Mouse (Mus musculus) midbrain, embryonic 13.5 days (tissue): ENCODE measurements around the gene Shb. TPM values are rescaled to one million over a fixed set of nuclear protein-coding genes. Genes with fewer than 3 reads are reported as not detected.

ENCODE experiments used
- ATAC-seq: fragments of 200-750 bp; cut with Nextera tagmentation; 2 replicates; pipeline ENCODE4 v1.8.0; 2017; ENCODE audit warnings: mild to moderate bottlenecking, moderate TSS enrichment, moderate library complexity
- H3K27ac ChIP-seq: fragments of 300-500 bp; sonication (generic); 2 replicates; pipeline ENCODE4 v1.5.1; 2015; ENCODE audit warnings: inconsistent platforms, mild to moderate bottlenecking, moderate library complexity
- H3K27me3 ChIP-seq: fragments of 300-500 bp; sonication (generic); 2 replicates; pipeline ENCODE4 v1.6.1; 2015; ENCODE audit warnings: mild to moderate bottlenecking, inconsistent platforms
- H3K36me3 ChIP-seq: fragments of 300-500 bp; sonication (generic); 2 replicates; pipeline ENCODE4 v1.6.1; 2015; ENCODE audit warnings: mild to moderate bottlenecking, inconsistent platforms
- H3K4me1 ChIP-seq: fragments of 300-500 bp; sonication (generic); replicated peaks from 2 replicates; pipeline ENCODE4 v1.6.1; 2015; ENCODE audit warnings: inconsistent platforms
- H3K4me2 ChIP-seq: fragments of 300-500 bp; sonication (generic); replicated peaks from 2 replicates; pipeline ENCODE4 v1.6.1; 2015; ENCODE audit warnings: moderate library complexity, mild to moderate bottlenecking, inconsistent platforms
- H3K4me3 ChIP-seq: fragments of 300-500 bp; sonication (generic); replicated peaks from 2 replicates; pipeline ENCODE4 v1.5.1; 2015; ENCODE audit warnings: mild to moderate bottlenecking, inconsistent platforms
- H3K9ac ChIP-seq: fragments of 300-500 bp; sonication (generic); replicated peaks from 2 replicates; pipeline ENCODE4 v1.6.1; 2015; ENCODE audit warnings: mild to moderate bottlenecking, inconsistent platforms
- H3K9me3 ChIP-seq: fragments of 300-500 bp; sonication (generic); 2 replicates; pipeline ENCODE4 v1.6.1; 2016; ENCODE audit warnings: mild to moderate bottlenecking, inconsistent platforms
- WGBS: fragments of 180-500 bp; shearing (Covaris S2); methylation state at CpG from one replicate; pipeline ENCODE4 v1.1.7; 2015; 5-methylcytosine and 5-hydroxymethylcytosine counted together
- polyA plus RNA-seq: library from polyadenylated mRNA; unstranded; fragments of >200 nt; fragmentation: Nextera tagmentation; extraction: Ambion mirVana; gene quantifications from 2 replicates; pipeline ENCODE4 v1.2.1, GENCODE M21; 2015

The Shb gene
- polyA plus RNA-seq, 1 experiment from 2014 or later = 3.6 TPM

GRCm38 (mm10) chr4:45513340-45513739, 18.9 kb downstream of the Shb start:
- Histone ChIP-seq H3K36me3 (no peaks in the 10 kb centered on the region), H3K4me3 (no peak overlapping the region), H3K9ac (peak overlapping the region; percentile 46), H3K9me3 (no peaks in the 10 kb centered on the region), H3K27me3 (peaks cover 24% of the 10 kb centered on the region), H3K27ac (0 out of 2 replicates have a peak overlapping the region, but pooled peaks have one; percentile 62), H3K4me1 (peaks cover 55% of the 10 kb centered on the region), H3K4me2 (peak overlapping the region; percentile 41)
- WGBS = 76% methylated on average over 2 of the region's 2 CpGs
- ATAC-seq = no peak

- Histone ChIP-seq H3K36me3 (no peaks in the 10 kb centered on the region), H3K4me2 (no peak overlapping the region), H3K9me3 (no peaks in the 10 kb centered on the region), H3K27ac (no peak overlapping the region), H3K4me1 (peaks cover 67% of the 10 kb centered on the region), H3K4me3 (no peak overlapping the region), H3K27me3 (peaks cover 11% of the 10 kb centered on the region), H3K9ac (no peak overlapping the region)
- WGBS = 65% methylated on average over 6 of the region's 6 CpGs
- ATAC-seq = no peak
Measured at GRCm38 (mm10) chr4:45510163-45510562, 22.1 kb downstream of the Shb start.

- H3K9me3 ChIP-seq = no peaks in the 10 kb centered on the region
- H3K4me2 ChIP-seq = no peak overlapping the region
- H3K27me3 ChIP-seq = peaks cover 8% of the 10 kb centered on the region
- WGBS = 83% methylated on average over 4 of the region's 4 CpGs
- no peak overlapping the region for H3K27ac ChIP-seq
- no peaks in the 10 kb centered on the region for H3K36me3 ChIP-seq
- H3K4me3 ChIP-seq = no peak overlapping the region
- no peak for ATAC-seq
- H3K9ac ChIP-seq = no peak overlapping the region
- peaks cover 60% of the 10 kb centered on the region for H3K4me1 ChIP-seq
Measured at GRCm38 (mm10) chr4:45509416-45509815, 22.9 kb downstream of the Shb start.

GRCm38 (mm10) chr4:45508469-45508868, 23.8 kb downstream of the Shb start:
- WGBS = 32% methylated on average over 6 of the region's 6 CpGs
- no peak overlapping the region for H3K4me2 ChIP-seq
- no peak overlapping the region for H3K4me3 ChIP-seq
- H3K4me1 ChIP-seq = peaks cover 50% of the 10 kb centered on the region
- H3K9me3 ChIP-seq = no peaks in the 10 kb centered on the region
- no peaks in the 10 kb centered on the region for H3K36me3 ChIP-seq
- no peak for ATAC-seq
- peak overlapping the region; percentile 41; the same call in 1 of the 2 replicates for H3K27ac ChIP-seq
- peak overlapping the region; percentile 32; the same call in 1 of the 2 replicates for H3K9ac ChIP-seq
- H3K27me3 ChIP-seq = peaks cover 8% of the 10 kb centered on the region

- Histone ChIP-seq H3K36me3 (no peaks in the 10 kb centered on the region), H3K9me3 (no peaks in the 10 kb centered on the region), H3K27ac (no peak overlapping the region), H3K4me2 (no peak overlapping the region), H3K27me3 (peaks cover 8% of the 10 kb centered on the region), H3K9ac (0 out of 2 replicates have a peak overlapping the region, but pooled peaks have one; percentile 14), H3K4me3 (no peak overlapping the region), H3K4me1 (peaks cover 41% of the 10 kb centered on the region)
- ATAC-seq = no peak
- WGBS = 88% methylated on average over 1 of the region's 1 CpGs
Measured at GRCm38 (mm10) chr4:45507476-45507875, 24.8 kb downstream of the Shb start.

GRCm38 (mm10) chr4:45507039-45507438, 25.2 kb downstream of the Shb start:
- H3K27me3 ChIP-seq = peaks cover 8% of the 10 kb centered on the region
- no peak overlapping the region for H3K9ac ChIP-seq
- H3K4me2 ChIP-seq = no peak overlapping the region
- H3K27ac ChIP-seq = no peak overlapping the region
- H3K9me3 ChIP-seq = no peaks in the 10 kb centered on the region
- no peaks in the 10 kb centered on the region for H3K36me3 ChIP-seq
- 66% methylated on average over 9 of the region's 9 CpGs for WGBS
- no peak overlapping the region for H3K4me3 ChIP-seq
- H3K4me1 ChIP-seq = peaks cover 40% of the 10 kb centered on the region
- ATAC-seq = no peak

GRCm38 (mm10) chr4:45506613-45507012, 25.7 kb downstream of the Shb start:
- WGBS = 67% methylated on average over 5 of the region's 5 CpGs
- Histone ChIP-seq H3K27ac (no peak overlapping the region), H3K4me1 (peaks cover 40% of the 10 kb centered on the region), H3K27me3 (peaks cover 6% of the 10 kb centered on the region), H3K9ac (no peak overlapping the region), H3K36me3 (no peaks in the 10 kb centered on the region), H3K4me3 (no peak overlapping the region), H3K9me3 (no peaks in the 10 kb centered on the region), H3K4me2 (no peak overlapping the region)
- no peak for ATAC-seq

- Histone ChIP-seq H3K4me1 (peaks cover 40% of the 10 kb centered on the region), H3K4me3 (no peak overlapping the region), H3K4me2 (no peak overlapping the region), H3K27ac (no peak overlapping the region), H3K9ac (no peak overlapping the region), H3K36me3 (no peaks in the 10 kb centered on the region), H3K9me3 (no peaks in the 10 kb centered on the region), H3K27me3 (peaks cover 7% of the 10 kb centered on the region)
- WGBS = 91% methylated on average over 2 of the region's 2 CpGs
- no peak for ATAC-seq
Measured at GRCm38 (mm10) chr4:45505671-45506070, 26.6 kb downstream of the Shb start.

GRCm38 (mm10) chr4:45505191-45505590, 27.1 kb downstream of the Shb start:
- no peak overlapping the region for H3K27ac ChIP-seq
- no peak overlapping the region for H3K4me3 ChIP-seq
- no peak overlapping the region for H3K9ac ChIP-seq
- peaks cover 37% of the 10 kb centered on the region for H3K4me1 ChIP-seq
- no peaks in the 10 kb centered on the region for H3K9me3 ChIP-seq
- peaks cover 9% of the 10 kb centered on the region for H3K27me3 ChIP-seq
- H3K4me2 ChIP-seq = no peak overlapping the region
- WGBS = 91% methylated on average over 6 of the region's 6 CpGs
- ATAC-seq = no peak
- H3K36me3 ChIP-seq = no peaks in the 10 kb centered on the region

GRCm38 (mm10) chr4:45503816-45504215, 28.5 kb downstream of the Shb start:
- H3K4me2 ChIP-seq = no peak overlapping the region
- H3K4me1 ChIP-seq = peaks cover 37% of the 10 kb centered on the region
- peaks cover 9% of the 10 kb centered on the region; the same call in 1 of the 2 replicates for H3K27me3 ChIP-seq
- H3K9ac ChIP-seq = no peak overlapping the region
- no peak overlapping the region for H3K4me3 ChIP-seq
- H3K27ac ChIP-seq = no peak overlapping the region
- WGBS = 57% methylated on average over 3 of the region's 3 CpGs
- H3K9me3 ChIP-seq = no peaks in the 10 kb centered on the region
- no peak for ATAC-seq
- H3K36me3 ChIP-seq = no peaks in the 10 kb centered on the region

GRCm38 (mm10) chr4:45503380-45503779, 28.9 kb downstream of the Shb start:
- H3K4me1 ChIP-seq = peaks cover 37% of the 10 kb centered on the region
- H3K36me3 ChIP-seq = no peaks in the 10 kb centered on the region
- H3K9ac ChIP-seq = no peak overlapping the region
- WGBS = 88% methylated on average over 6 of the region's 6 CpGs
- no peak overlapping the region for H3K4me2 ChIP-seq
- no peak overlapping the region for H3K27ac ChIP-seq
- peaks cover 11% of the 10 kb centered on the region; the same call in 1 of the 2 replicates for H3K27me3 ChIP-seq
- H3K9me3 ChIP-seq = no peaks in the 10 kb centered on the region
- no peak for ATAC-seq
- no peak overlapping the region for H3K4me3 ChIP-seq

GRCm38 (mm10) chr4:45502002-45502401, 30.3 kb downstream of the Shb start:
- Histone ChIP-seq H3K4me1 (peaks cover 32% of the 10 kb centered on the region), H3K4me2 (no peak overlapping the region), H3K36me3 (no peaks in the 10 kb centered on the region), H3K27ac (no peak overlapping the region), H3K9me3 (no peaks in the 10 kb centered on the region), H3K9ac (no peak overlapping the region), H3K4me3 (no peak overlapping the region), H3K27me3 (peaks cover 12% of the 10 kb centered on the region; the same call in 1 of the 2 replicates)
- no peak for ATAC-seq
- 95% methylated on average over 9 of the region's 9 CpGs for WGBS

- H3K27me3 ChIP-seq = peaks cover 18% of the 10 kb centered on the region; the same call in 1 of the 2 replicates
- H3K36me3 ChIP-seq = no peaks in the 10 kb centered on the region
- no peak overlapping the region for H3K4me3 ChIP-seq
- no peak for ATAC-seq
- WGBS = 82% methylated on average over 8 of the region's 8 CpGs
- H3K9ac ChIP-seq = no peak overlapping the region
- H3K4me1 ChIP-seq = peaks cover 29% of the 10 kb centered on the region
- H3K4me2 ChIP-seq = no peak overlapping the region
- H3K27ac ChIP-seq = no peak overlapping the region
- H3K9me3 ChIP-seq = no peaks in the 10 kb centered on the region
Measured at GRCm38 (mm10) chr4:45500381-45500780, 31.9 kb downstream of the Shb start.
